Mouse (Mus musculus): ENCODE results near the gene Entpd7. TPM values are rescaled to one million over a fixed set of nuclear protein-coding genes. Genes with fewer than 3 reads are reported as not detected.

Entpd7 gene
- polyA plus RNA-seq, 1 experiment from 2014 or later: 7.9 TPM

DNA sequence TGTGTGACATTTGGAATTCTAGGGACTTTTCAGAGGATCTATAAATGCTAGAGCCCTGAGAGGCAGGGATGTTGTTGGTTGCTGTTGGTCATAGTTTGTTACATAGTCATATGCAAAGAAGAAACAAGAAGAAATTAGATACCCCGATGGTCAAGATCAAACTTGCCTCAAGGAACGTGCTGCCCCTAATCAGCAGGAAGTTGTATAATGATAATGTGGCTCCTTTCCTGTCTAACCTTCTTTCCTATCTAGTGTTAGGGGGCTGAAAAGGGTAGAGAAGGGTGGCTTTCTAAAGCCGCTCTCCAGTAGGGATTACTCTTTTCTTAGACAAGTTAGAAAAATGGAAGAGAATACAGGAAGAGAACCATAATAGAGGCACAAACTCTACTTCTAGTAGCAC is 56.3 kb downstream of the Entpd7 start:
- peaks cover 92% of the 10 kb centered on the region for H3K36me3 ChIP-seq
- H3K4me1 ChIP-seq: no peaks in the 10 kb centered on the region
- 66% methylated on average over 3 of the region's 3 CpGs for WGBS

DNA sequence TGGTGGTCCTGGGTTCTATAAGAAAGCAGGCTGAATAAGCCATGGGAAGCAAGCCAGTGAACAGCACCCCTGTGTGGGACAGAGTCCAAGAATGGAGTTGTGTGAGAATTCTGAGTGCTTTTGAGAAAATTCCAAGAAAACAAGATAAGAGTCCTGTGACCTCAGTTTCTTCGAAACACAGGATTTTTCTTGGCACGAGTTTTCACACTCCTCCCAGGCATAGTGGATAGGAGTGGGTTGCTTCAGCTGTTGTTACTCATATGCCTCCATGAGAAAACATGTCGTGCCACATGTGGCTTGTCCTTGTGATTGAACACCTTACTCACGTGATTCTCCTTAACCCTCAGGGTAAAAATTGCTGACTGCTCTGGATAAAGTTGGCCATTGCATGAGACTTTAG is 58.4 kb downstream of the Entpd7 start:
- peaks cover 9% of the 10 kb centered on the region; the same call in 1 of the 2 replicates for H3K4me1 ChIP-seq
- peaks cover 76% of the 10 kb centered on the region for H3K36me3 ChIP-seq
- H3K4me3 ChIP-seq: no peak overlapping the region
- no peak for DNase-seq (ENCODE audit: low spot score)
- no peak overlapping the region for H3K27ac ChIP-seq
- 85% methylated on average over 4 of the region's 4 CpGs for WGBS
- H3K27me3 ChIP-seq (ENCODE audit: insufficient read depth, poor library complexity, severe bottlenecking): no peaks in the 10 kb centered on the region
- no peaks in the 10 kb centered on the region for H3K9me3 ChIP-seq

More for the DNA sequence above, 56.3 kb downstream of the Entpd7 start:
- Histone ChIP-seq H3K4me3 (no peak overlapping the region), H3K9me3 (no peaks in the 10 kb centered on the region), H3K27ac (no peak overlapping the region), H3K27me3 (ENCODE audit: insufficient read depth, poor library complexity, severe bottlenecking) (no peaks in the 10 kb centered on the region)
- DNase-seq (ENCODE audit: low spot score): no peak

DNA sequence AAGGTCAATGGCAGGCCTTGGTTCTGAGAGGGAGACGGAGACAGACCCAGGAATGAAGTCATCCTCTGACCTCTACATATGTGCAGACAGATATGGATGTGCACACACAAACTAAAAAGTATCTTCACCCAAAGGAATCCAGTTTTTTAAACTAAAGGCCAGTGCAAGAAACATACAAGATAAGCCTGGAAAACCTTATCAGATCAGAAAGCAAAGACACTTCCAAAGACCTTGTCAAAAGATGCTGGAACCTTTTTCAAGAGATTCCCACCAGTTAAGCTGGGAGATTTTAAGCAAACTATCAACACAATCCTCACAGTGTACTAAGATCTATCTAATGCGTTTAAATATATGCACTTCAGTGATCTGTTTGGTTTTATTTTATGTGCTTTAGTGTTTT is 60.5 kb downstream of the Entpd7 start:
- Histone ChIP-seq H3K9me3 (no peaks in the 10 kb centered on the region), H3K4me1 (peaks cover 13% of the 10 kb centered on the region), H3K36me3 (peaks cover 58% of the 10 kb centered on the region), H3K27me3 (ENCODE audit: insufficient read depth, poor library complexity, severe bottlenecking) (no peaks in the 10 kb centered on the region), H3K27ac (no peak overlapping the region), H3K4me3 (no peak overlapping the region)
- DNase-seq (ENCODE audit: low spot score): no peak
- 93% methylated on average over 2 of the region's 2 CpGs for WGBS

DNA sequence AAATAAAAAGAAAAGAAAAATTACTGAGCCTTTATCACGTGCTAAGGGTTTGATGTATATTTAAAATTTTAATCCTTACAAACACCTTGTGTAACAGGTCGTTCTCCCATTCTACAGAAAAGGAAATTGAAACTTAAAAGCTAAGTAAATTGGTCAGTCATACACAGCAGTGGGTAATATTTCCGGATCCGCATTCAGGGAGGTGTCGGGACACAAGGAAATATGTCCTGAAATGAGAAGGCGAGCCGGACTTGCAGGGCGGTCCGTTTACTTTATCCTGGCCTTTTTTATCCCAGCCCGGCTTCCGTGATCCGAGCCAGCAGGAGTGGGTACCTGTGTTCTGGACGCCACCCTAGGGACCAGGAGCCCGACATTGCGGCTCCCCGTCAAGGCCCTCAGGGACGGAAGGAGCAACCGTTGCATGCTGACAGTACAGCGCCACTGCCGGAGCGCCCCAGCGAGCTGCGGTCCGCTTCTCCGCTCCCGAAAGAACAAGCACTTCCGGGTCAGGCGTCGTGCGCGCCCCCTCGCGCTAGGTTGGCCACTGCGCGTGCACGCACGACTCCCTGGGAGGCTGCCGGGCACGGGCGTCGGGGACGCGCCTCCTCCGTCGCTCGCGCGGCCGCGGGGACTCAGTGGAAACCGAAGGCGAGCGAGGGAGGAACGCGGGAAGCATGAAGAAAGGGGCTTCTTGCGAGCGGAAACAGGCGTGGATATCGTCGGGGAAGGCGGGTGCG is 63.2 kb downstream of the Entpd7 start, which contains the start of the genes Cutc and Cox15:
Gene Cutc, plus strand, starts transcription at position 508 of the 737 bp plus-strand sequence.
Gene Cox15, minus strand, starts transcription at position 512 of the 737 bp plus-strand sequence.
- Histone ChIP-seq H3K27me3 (ENCODE audit: insufficient read depth, poor library complexity, severe bottlenecking) (no peaks in the 10 kb centered on the region), H3K36me3 (peaks cover 31% of the 10 kb centered on the region), H3K9me3 (no peaks in the 10 kb centered on the region), H3K27ac (peak within 1 kb of the TSS; percentile 92), H3K4me1 (peaks cover 13% of the 10 kb centered on the region), H3K4me3 (peak within 1 kb of the TSS; percentile 70)
- under 1% methylated on average over 62 of the region's 62 CpGs for WGBS
- peak; percentile 96 for DNase-seq (ENCODE audit: low spot score)

DNA sequence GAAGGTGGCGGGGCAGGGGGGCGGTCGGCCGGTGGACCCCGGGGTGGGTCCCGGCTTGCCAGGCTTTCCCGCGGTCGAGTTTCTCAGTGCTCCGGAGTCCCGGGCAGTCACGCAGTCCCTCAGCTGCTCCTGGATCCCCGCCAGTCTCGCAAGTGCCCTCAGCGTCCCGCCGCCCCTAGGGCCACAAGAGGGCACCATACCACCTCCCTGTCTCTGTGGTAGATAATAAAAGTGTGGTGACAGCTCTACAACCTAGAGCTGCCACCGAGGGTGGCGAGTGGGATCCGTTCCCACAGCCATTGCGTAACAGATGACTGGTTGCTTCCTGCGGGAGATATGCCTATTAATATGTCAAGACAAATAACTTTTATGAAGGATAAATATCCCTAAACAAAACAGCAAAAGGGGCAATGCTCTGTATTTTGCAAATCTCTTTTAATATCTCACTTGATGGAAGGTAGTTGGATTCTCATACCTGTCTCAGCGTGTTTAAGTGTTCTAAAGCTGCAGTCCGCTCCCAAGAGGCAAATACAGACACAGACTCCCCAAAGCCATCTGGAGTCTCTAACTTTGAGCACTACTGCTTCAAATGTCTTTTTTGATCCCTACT is 63.9 kb downstream of the Entpd7 start:
- Histone ChIP-seq H3K36me3 (peaks cover 24% of the 10 kb centered on the region), H3K27ac (peak overlapping the region; percentile 92), H3K9me3 (no peaks in the 10 kb centered on the region), H3K27me3 (ENCODE audit: insufficient read depth, poor library complexity, severe bottlenecking) (no peaks in the 10 kb centered on the region), H3K4me1 (peaks cover 13% of the 10 kb centered on the region), H3K4me3 (peak overlapping the region; percentile 70)
- no peak for DNase-seq (ENCODE audit: low spot score)
- WGBS: 2% methylated on average over 23 of the region's 24 CpGs

DNA sequence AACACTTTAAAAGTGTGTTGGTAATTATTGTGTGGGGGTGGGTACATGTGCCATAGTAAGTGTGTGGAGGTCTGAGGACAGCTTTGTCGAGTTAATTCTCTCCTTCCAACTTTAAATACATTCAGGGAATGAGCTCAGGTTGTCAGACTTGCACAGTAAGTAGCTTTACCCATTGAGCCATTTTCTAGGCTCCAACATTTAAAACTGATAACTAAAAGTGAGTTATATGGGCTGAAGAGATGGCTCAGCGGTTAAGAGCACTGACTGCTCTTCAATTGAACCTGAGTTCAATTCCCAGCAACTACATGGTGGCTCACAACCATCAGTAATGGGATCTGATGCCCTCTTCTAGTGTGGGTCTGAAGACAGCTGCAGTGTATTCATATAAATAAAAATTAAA is 64.8 kb downstream of the Entpd7 start:
- Histone ChIP-seq H3K9me3 (no peaks in the 10 kb centered on the region), H3K4me3 (no peak overlapping the region), H3K36me3 (peaks cover 15% of the 10 kb centered on the region), H3K27me3 (ENCODE audit: insufficient read depth, poor library complexity, severe bottlenecking) (no peaks in the 10 kb centered on the region), H3K4me1 (peaks cover 13% of the 10 kb centered on the region), H3K27ac (no peak overlapping the region)
- DNase-seq (ENCODE audit: low spot score): no peak
- 74% methylated on average over 2 of the region's 2 CpGs for WGBS

DNA sequence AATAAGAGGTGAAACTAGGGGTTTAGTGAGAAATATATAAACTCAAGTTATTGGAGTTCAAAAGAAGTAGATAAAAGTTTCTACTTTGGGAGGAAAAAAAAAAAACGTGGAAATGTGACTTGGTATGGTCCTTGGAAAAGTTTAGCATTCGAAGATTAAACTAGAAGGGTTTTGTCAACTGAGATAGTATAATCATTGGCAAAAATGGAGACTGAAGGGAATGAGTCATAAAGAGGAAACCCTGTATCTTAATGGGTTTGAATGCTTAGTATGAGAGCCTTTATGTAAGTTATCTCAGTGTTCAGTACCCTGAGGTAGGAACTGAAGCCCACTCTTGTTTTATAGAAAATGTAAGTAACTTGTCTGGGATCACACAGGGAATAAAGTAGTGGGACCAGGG is 65.4 kb downstream of the Entpd7 start:
- 47% methylated on average over 2 of the region's 2 CpGs for WGBS
- no peak overlapping the region for H3K27ac ChIP-seq
- no peaks in the 10 kb centered on the region for H3K9me3 ChIP-seq
- H3K4me1 ChIP-seq: peaks cover 13% of the 10 kb centered on the region
- H3K36me3 ChIP-seq: peaks cover 13% of the 10 kb centered on the region; the same call in 1 of the 2 replicates
- H3K27me3 ChIP-seq (ENCODE audit: insufficient read depth, poor library complexity, severe bottlenecking): no peaks in the 10 kb centered on the region
- no peak overlapping the region for H3K4me3 ChIP-seq
- no peak for DNase-seq (ENCODE audit: low spot score)

DNA sequence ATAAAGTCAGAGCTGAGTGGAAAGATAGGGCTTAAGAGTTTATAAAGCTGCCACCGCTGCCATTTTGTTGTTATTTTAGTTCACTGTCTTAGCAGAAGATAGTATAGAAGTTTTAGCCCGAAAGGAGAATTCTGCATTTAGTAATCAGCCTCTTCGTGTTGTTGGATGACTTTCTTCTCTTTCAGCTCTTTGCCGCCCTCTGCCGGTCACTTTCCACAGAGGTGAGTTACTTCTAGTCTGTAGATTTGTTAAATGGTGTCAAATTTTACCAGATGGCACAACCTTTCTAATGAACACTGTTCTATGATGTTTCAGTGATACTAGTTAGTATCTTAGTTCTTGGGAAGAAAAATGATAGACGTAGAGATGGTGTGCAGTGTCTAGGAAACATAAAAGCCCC is 71.0 kb downstream of the Entpd7 start:
- DNase-seq (ENCODE audit: low spot score): no peak
- WGBS: 20% methylated on average over 6 of the region's 6 CpGs
- Histone ChIP-seq H3K4me1 (no peaks in the 10 kb centered on the region), H3K36me3 (no peaks in the 10 kb centered on the region), H3K27me3 (ENCODE audit: insufficient read depth, poor library complexity, severe bottlenecking) (no peaks in the 10 kb centered on the region), H3K9me3 (no peaks in the 10 kb centered on the region), H3K4me3 (no peak overlapping the region), H3K27ac (no peak overlapping the region)

DNA sequence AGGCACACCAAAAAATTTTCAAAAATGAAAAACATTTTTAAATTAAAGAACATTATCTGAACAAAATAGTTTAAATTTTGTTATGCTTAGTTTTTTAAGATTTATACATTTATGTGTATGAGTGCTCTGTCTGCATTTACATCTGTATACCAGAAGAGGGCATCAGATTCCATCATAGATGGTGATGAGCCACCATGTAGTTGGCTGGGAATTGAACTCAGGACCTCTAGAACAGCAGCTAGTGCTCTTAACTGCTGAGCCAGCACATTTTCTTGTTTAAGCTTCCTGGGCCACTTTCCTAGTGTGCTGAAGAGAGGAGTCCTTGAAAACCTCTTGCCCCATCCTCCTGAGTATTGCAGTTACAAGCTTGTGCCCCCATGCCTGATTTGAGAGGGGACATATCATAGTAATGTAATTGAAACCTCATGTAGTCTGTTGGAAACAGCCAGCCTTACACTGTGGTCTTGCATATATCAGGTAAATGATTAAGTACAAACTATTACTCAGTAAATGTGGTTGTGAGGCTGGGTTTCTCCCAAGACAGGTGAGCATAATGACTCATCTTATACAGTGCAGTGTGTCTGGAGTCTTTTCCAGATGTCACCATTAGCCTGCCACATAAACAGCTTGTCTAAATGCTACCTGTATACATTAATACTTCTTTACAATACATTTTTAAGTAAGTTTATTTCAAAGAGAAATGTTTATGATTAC is 72.2 kb downstream of the Entpd7 start:
- no peaks in the 10 kb centered on the region for H3K9me3 ChIP-seq
- H3K4me3 ChIP-seq: no peak overlapping the region
- no peak for DNase-seq (ENCODE audit: low spot score)
- no peaks in the 10 kb centered on the region for H3K27me3 ChIP-seq (ENCODE audit: insufficient read depth, poor library complexity, severe bottlenecking)
- no peaks in the 10 kb centered on the region for H3K36me3 ChIP-seq
- H3K4me1 ChIP-seq: no peaks in the 10 kb centered on the region
- H3K27ac ChIP-seq: no peak overlapping the region

DNA sequence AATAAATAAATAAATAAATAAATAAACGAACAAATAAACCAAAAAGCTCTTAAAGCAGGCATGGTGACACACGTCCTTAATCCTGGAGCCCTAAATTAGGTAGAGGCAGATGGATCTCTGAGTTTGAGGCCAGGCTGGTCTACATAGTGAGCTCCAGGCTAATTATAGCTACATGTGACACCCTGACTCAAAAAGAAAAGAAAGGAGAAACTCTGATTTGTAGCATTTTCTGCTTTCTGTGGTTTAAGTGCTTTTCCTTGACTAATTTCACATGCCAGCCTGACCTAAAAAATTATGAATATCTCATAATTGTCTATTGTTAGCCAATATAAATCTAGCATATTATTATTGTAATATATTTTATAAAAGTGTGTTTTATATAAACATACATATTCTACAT is 72.9 kb downstream of the Entpd7 start:
- H3K36me3 ChIP-seq: no peaks in the 10 kb centered on the region
- H3K27ac ChIP-seq: no peak overlapping the region
- WGBS: 67% methylated on average over 2 of the region's 2 CpGs
- DNase-seq (ENCODE audit: low spot score): no peak
- no peaks in the 10 kb centered on the region for H3K4me1 ChIP-seq
- no peak overlapping the region for H3K4me3 ChIP-seq
- no peaks in the 10 kb centered on the region for H3K27me3 ChIP-seq (ENCODE audit: insufficient read depth, poor library complexity, severe bottlenecking)
- H3K9me3 ChIP-seq: no peaks in the 10 kb centered on the region

DNA sequence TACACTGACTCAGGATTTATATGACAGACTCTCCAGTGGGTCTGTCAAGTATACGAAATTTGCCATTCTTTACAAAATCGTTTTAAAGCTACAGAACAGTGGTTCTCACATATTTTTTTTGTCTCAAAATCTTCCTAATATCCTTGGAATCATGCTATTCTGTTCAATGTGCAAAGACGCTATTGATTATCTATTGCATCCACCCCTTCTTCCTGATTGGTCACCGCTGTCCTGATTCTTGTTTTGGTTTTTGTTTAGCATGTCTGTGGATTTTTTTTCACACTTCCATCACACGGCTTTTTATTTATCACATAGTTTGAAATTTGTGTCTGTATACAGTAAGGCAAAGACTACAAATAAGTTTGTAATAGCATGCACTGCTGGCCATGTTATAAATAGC is 77.0 kb downstream of the Entpd7 start:
- no peak overlapping the region for H3K27ac ChIP-seq
- no peak overlapping the region for H3K4me3 ChIP-seq
- no peaks in the 10 kb centered on the region for H3K4me1 ChIP-seq
- no peaks in the 10 kb centered on the region for H3K36me3 ChIP-seq
- 77% methylated on average over 5 of the region's 5 CpGs for WGBS
- H3K27me3 ChIP-seq (ENCODE audit: insufficient read depth, poor library complexity, severe bottlenecking): no peaks in the 10 kb centered on the region
- DNase-seq (ENCODE audit: low spot score): no peak
- no peaks in the 10 kb centered on the region for H3K9me3 ChIP-seq

DNA sequence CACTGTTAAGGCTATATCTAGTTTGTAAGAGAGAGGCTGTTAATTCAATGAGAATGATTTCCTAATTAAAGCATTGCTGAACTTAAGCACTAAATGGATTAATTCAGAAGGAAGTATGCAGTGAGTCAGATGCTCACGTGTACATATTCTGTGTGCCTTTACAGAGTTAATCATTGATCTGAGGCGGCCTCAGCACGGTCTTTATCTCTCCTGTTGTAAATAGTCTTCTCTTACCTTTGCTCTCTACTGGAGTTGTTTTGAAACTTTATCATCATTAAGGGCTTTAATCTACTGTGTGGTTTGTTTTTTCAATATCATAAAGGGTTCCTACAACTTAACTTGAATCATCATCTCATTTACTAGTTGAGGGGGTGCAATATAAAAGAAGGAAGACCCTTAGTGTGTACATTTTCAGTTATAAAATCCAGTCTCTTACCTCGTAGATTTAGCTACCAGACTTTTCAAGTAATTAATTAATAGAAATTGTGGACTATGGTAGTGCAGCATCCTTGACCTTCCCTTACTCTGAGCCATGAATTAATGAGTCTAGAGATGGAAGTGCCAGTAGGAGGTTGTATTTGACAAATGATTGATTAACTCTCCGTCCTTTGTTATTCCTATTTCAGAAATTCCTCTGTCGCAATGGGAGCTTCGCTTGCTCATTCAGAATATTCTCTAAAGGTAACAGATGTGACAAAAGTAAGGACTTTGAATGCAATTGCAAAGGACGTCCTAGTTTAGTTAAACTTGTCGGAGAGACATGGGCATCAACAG is 78.3 kb downstream of the Entpd7 start:
- WGBS: 79% methylated on average over 9 of the region's 9 CpGs
- no peak for DNase-seq (ENCODE audit: low spot score)
- Histone ChIP-seq H3K9me3 (no peaks in the 10 kb centered on the region), H3K27me3 (ENCODE audit: insufficient read depth, poor library complexity, severe bottlenecking) (no peaks in the 10 kb centered on the region), H3K4me1 (no peaks in the 10 kb centered on the region), H3K4me3 (no peak overlapping the region), H3K27ac (no peak overlapping the region), H3K36me3 (no peaks in the 10 kb centered on the region)
